Mouse (Mus musculus) MEL (cell line): ENCODE measurements around the gene Hexdc. TPM values are rescaled to one million over a fixed set of nuclear protein-coding genes. Genes with fewer than 3 reads are reported as not detected.

Source experiments
- DNase-seq: peaks from one replicate; pipeline ENCODE4 v3.0.0; 2011; ENCODE audit warnings: low read depth, low spot score
- H3K27ac ChIP-seq: 2 replicates; pipeline ENCODE4 v1.5.1; 2012; ENCODE audit warnings: low read depth, mild to moderate bottlenecking, control low read depth, low read length, moderate library complexity; ENCODE audit not compliant: control insufficient read depth
- H3K27me3 ChIP-seq, 2 experiments: fragments of 150-350 bp in 1 of 2; sonication (generic) in 1 of 2; 2 replicates each; pipeline ENCODE4 v1.6.1; 2012; ENCODE audit warnings: low read length in 2 of 2, mild to moderate bottlenecking in 2 of 2, improper control_type of control experiment in 1 of 2, moderate library complexity in 1 of 2; ENCODE audit not compliant: insufficient read depth in 2 of 2, control insufficient read depth in 1 of 2
- H3K36me3 ChIP-seq, 2 experiments: 2 replicates each; pipeline ENCODE4 v1.6.1; 2012 to 2014; ENCODE audit warnings: low read length in 2 of 2, improper control_type of control experiment in 1 of 2, inconsistent platforms in 1 of 2, mild to moderate bottlenecking in 1 of 2; ENCODE audit not compliant: insufficient read depth in 2 of 2, control insufficient read depth in 1 of 2
- H3K4me1 ChIP-seq, 2 experiments: fragments of 150-350 bp in 1 of 2; sonication (generic) in 1 of 2; 2 replicates each; pipeline ENCODE4 v1.6.1; 2012; ENCODE audit warnings: low read length in 2 of 2, improper control_type of control experiment in 1 of 2, mild to moderate bottlenecking in 1 of 2; ENCODE audit not compliant: insufficient read depth in 2 of 2, control insufficient read depth in 1 of 2
- H3K4me3 ChIP-seq, 2 experiments: fragments of 150-350 bp in 1 of 2; sonication (generic) in 1 of 2; 2 replicates each; pipeline ENCODE4 v1.5.1; 2012; ENCODE audit warnings: low read depth in 2 of 2, low read length in 2 of 2, mild to moderate bottlenecking in 2 of 2, moderate library complexity in 2 of 2, control low read depth in 1 of 2, improper control_type of control experiment in 1 of 2; ENCODE audit not compliant: control insufficient read depth in 1 of 2, insufficient read depth in 1 of 2
- H3K79me2 ChIP-seq: 2 replicates; pipeline ENCODE4 v1.6.1; 2012; ENCODE audit warnings: mild to moderate bottlenecking, low read length, moderate library complexity; ENCODE audit not compliant: control insufficient read depth, poor library complexity, insufficient read depth
- H3K9ac ChIP-seq: 2 replicates; pipeline ENCODE4 v1.6.1; 2012; ENCODE audit warnings: low read depth, mild to moderate bottlenecking, control low read depth, low read length, moderate library complexity; ENCODE audit not compliant: control insufficient read depth, poor library complexity, severe bottlenecking
- H3K9me3 ChIP-seq: fragments of 150-350 bp; sonication (generic); replicated peaks from 2 replicates; pipeline ENCODE4 v1.6.1; 2012; ENCODE audit warnings: mild to moderate bottlenecking, low read length, improper control_type of control experiment, moderate library complexity; ENCODE audit not compliant: insufficient read depth
- BHLHE40 ChIP-seq: IDR thresholded peaks from 2 replicates; pipeline ENCODE4 v1.6.1; 2012; ENCODE audit warnings: low read depth, mild to moderate bottlenecking, inconsistent platforms, low read length, improper control_type of control experiment, borderline replicate concordance
- CHD1 ChIP-seq: IDR thresholded peaks from 2 replicates; pipeline ENCODE4 v1.6.1; 2012; ENCODE audit warnings: low read depth, mild to moderate bottlenecking, inconsistent platforms, low read length, improper control_type of control experiment
- CHD2 ChIP-seq: IDR thresholded peaks from 2 replicates; pipeline ENCODE4 v1.6.1; 2011; ENCODE audit warnings: low read length, improper control_type of control experiment
- CTCF ChIP-seq, 3 experiments: IDR thresholded peaks in 2 of 3; conservative IDR thresholded peaks in 1 of 3; 2 replicates each; pipeline ENCODE4 v1.5.1; 2011 to 2012; ENCODE audit warnings: low read length in 3 of 3, low read depth in 2 of 3, mild to moderate bottlenecking in 2 of 3, improper control_type of control experiment in 1 of 3, inconsistent platforms in 1 of 3, mixed read lengths in 1 of 3, moderate library complexity in 1 of 3; ENCODE audit not compliant: control insufficient read depth in 1 of 3, insufficient read depth in 1 of 3, poor library complexity in 1 of 3, severe bottlenecking in 1 of 3
- E2F4 ChIP-seq: IDR thresholded peaks from 2 replicates; pipeline ENCODE4 v1.6.1; 2011; ENCODE audit warnings: low read depth, low read length, improper control_type of control experiment, borderline replicate concordance
- ELF1 ChIP-seq: IDR thresholded peaks from 2 replicates; pipeline ENCODE4 v1.6.1; 2014; ENCODE audit warnings: low read depth, mild to moderate bottlenecking, inconsistent platforms, low read length, improper control_type of control experiment, moderate library complexity
- ETS1 ChIP-seq: IDR thresholded peaks from 2 replicates; pipeline ENCODE4 v1.6.1; 2012; ENCODE audit warnings: low read depth, mild to moderate bottlenecking, inconsistent platforms, low read length, improper control_type of control experiment, moderate library complexity
- GABPA ChIP-seq: IDR thresholded peaks from 2 replicates; pipeline ENCODE4 v1.6.1; 2012; ENCODE audit warnings: low read depth, mild to moderate bottlenecking, inconsistent platforms, low read length, improper control_type of control experiment, moderate library complexity
- GATA1 ChIP-seq: IDR thresholded peaks from 2 replicates; pipeline ENCODE4 v1.6.1; 2011; ENCODE audit warnings: low read depth, low read length, improper control_type of control experiment
- JUND ChIP-seq: IDR thresholded peaks from 2 replicates; pipeline ENCODE4 v1.6.1; 2011; ENCODE audit warnings: low read depth, mild to moderate bottlenecking, improper control_type of control experiment, low read length
- KAT2A ChIP-seq: conservative IDR thresholded peaks from 2 replicates; pipeline ENCODE4 v1.6.1; 2012; ENCODE audit warnings: low read depth, low read length, improper control_type of control experiment, inconsistent platforms
- MAFK ChIP-seq: IDR thresholded peaks from 2 replicates; pipeline ENCODE4 v1.6.1; 2011; ENCODE audit warnings: low read depth, mild to moderate bottlenecking, low read length, improper control_type of control experiment, borderline replicate concordance
- MAX ChIP-seq: IDR thresholded peaks from 2 replicates; pipeline ENCODE4 v1.6.1; 2011; ENCODE audit warnings: low read length, improper control_type of control experiment
- MAZ ChIP-seq: IDR thresholded peaks from 2 replicates; pipeline ENCODE4 v1.6.1; 2012; ENCODE audit warnings: low read depth, mild to moderate bottlenecking, inconsistent platforms, low read length, improper control_type of control experiment
- MEF2A ChIP-seq: IDR thresholded peaks from 2 replicates; pipeline ENCODE4 v1.6.1; 2014; ENCODE audit warnings: low read depth, mild to moderate bottlenecking, inconsistent platforms, low read length, improper control_type of control experiment; ENCODE audit not compliant: poor library complexity, insufficient replicate concordance, severe bottlenecking; ENCODE audit errors: extremely low read depth
- MXI1 ChIP-seq: IDR thresholded peaks from 2 replicates; pipeline ENCODE4 v1.6.1; 2011; ENCODE audit warnings: mild to moderate bottlenecking, low read depth, low read length, improper control_type of control experiment
- MYB ChIP-seq: IDR thresholded peaks from 2 replicates; pipeline ENCODE4 v1.6.1; 2011; ENCODE audit warnings: mild to moderate bottlenecking, low read depth, low read length, improper control_type of control experiment
- NELFE ChIP-seq: IDR thresholded peaks from 2 replicates; pipeline ENCODE4 v1.6.1; 2011; ENCODE audit warnings: low read depth, low read length, improper control_type of control experiment
- NRF1 ChIP-seq: IDR thresholded peaks from 2 replicates; pipeline ENCODE4 v1.6.1; 2014; ENCODE audit warnings: low read depth, mild to moderate bottlenecking, inconsistent platforms, low read length, improper control_type of control experiment, moderate library complexity; ENCODE audit not compliant: poor library complexity, insufficient read depth, severe bottlenecking
- POLR2A ChIP-seq, 2 experiments: IDR thresholded peaks; 2 replicates each; pipeline ENCODE4 v1.6.1; 2011 to 2012; ENCODE audit warnings: low read length in 2 of 2, mild to moderate bottlenecking in 2 of 2, control low read depth in 1 of 2, improper control_type of control experiment in 1 of 2, low read depth in 1 of 2, moderate library complexity in 1 of 2; ENCODE audit not compliant: control insufficient read depth in 1 of 2, insufficient read depth in 1 of 2, poor library complexity in 1 of 2
- POLR2AphosphoS2 ChIP-seq: IDR thresholded peaks from 2 replicates; pipeline ENCODE4 v1.6.1; 2011; ENCODE audit warnings: low read length, improper control_type of control experiment
- POLR2AphosphoS5 ChIP-seq: IDR thresholded peaks from 2 replicates; pipeline ENCODE4 v1.6.1; 2012; ENCODE audit warnings: low read depth, borderline replicate concordance, mild to moderate bottlenecking, inconsistent platforms, low read length, moderate library complexity, mixed read lengths
- RAD21 ChIP-seq: IDR thresholded peaks from 2 replicates; pipeline ENCODE4 v1.6.1; 2011; ENCODE audit warnings: mild to moderate bottlenecking, low read depth, low read length, improper control_type of control experiment
- RCOR1 ChIP-seq: IDR thresholded peaks from 2 replicates; pipeline ENCODE4 v1.6.1; 2012; ENCODE audit warnings: low read depth, mild to moderate bottlenecking, inconsistent platforms, low read length, improper control_type of control experiment
- SIN3A ChIP-seq: IDR thresholded peaks from 2 replicates; pipeline ENCODE4 v1.6.1; 2012; ENCODE audit warnings: low read length, improper control_type of control experiment, inconsistent platforms
- SMC3 ChIP-seq: IDR thresholded peaks from 2 replicates; pipeline ENCODE4 v1.6.1; 2011; ENCODE audit warnings: low read depth, low read length, improper control_type of control experiment
- TAL1 ChIP-seq: IDR thresholded peaks from 2 replicates; pipeline ENCODE4 v1.6.1; 2012; ENCODE audit warnings: mild to moderate bottlenecking, inconsistent platforms, low read length, moderate library complexity, mixed read lengths
- TBP ChIP-seq: IDR thresholded peaks from 2 replicates; pipeline ENCODE4 v1.8.0; 2011; ENCODE audit warnings: low read depth, low read length, improper control_type of control experiment
- TCF12 ChIP-seq: IDR thresholded peaks from 2 replicates; pipeline ENCODE4 v1.6.1; 2014; ENCODE audit warnings: low read depth, mild to moderate bottlenecking, inconsistent platforms, low read length, improper control_type of control experiment, moderate library complexity
- UBTF ChIP-seq: IDR thresholded peaks from 2 replicates; pipeline ENCODE4 v1.6.1; 2012; ENCODE audit warnings: low read depth, mild to moderate bottlenecking, inconsistent platforms, low read length, improper control_type of control experiment, moderate library complexity, borderline replicate concordance; ENCODE audit not compliant: insufficient read depth
- USF1 ChIP-seq: IDR thresholded peaks from 2 replicates; pipeline ENCODE4 v1.6.1; 2014; ENCODE audit warnings: low read depth, mild to moderate bottlenecking, inconsistent platforms, low read length, improper control_type of control experiment, moderate library complexity
- USF2 ChIP-seq, 2 experiments: IDR thresholded peaks; 2 replicates each; pipeline ENCODE4 v1.6.1; 2011 to 2012; ENCODE audit warnings: improper control_type of control experiment in 2 of 2, low read length in 2 of 2, borderline replicate concordance in 1 of 2, inconsistent platforms in 1 of 2, low read depth in 1 of 2, mild to moderate bottlenecking in 1 of 2; ENCODE audit not compliant: insufficient read depth in 1 of 2
- ZC3H11A ChIP-seq: IDR thresholded peaks from 2 replicates; pipeline ENCODE4 v1.6.1; 2012; ENCODE audit warnings: low read depth, mild to moderate bottlenecking, inconsistent platforms, low read length, improper control_type of control experiment
- ZKSCAN1 ChIP-seq: IDR thresholded peaks from 2 replicates; pipeline ENCODE4 v1.6.1; 2012; ENCODE audit warnings: low read depth, mild to moderate bottlenecking, inconsistent platforms, low read length, improper control_type of control experiment, moderate library complexity
- ZMIZ1 ChIP-seq: IDR thresholded peaks from 2 replicates; pipeline ENCODE4 v1.6.1; 2012; ENCODE audit warnings: low read depth, mild to moderate bottlenecking, inconsistent platforms, low read length, improper control_type of control experiment, moderate library complexity
- polyA plus RNA-seq, 2 experiments: library from polyadenylated mRNA; stranded (reverse) in 1 of 2; unstranded in 1 of 2; fragments of >175 nt in 1 of 2; fragments of >200 nt in 1 of 2; gene quantifications; 2 replicates each; pipeline versions ENCODE4 v1.2.1 to v1.2.4; 2012; ENCODE audit warnings: low replicate concordance in 2 of 2, low read depth in 1 of 2; ENCODE audit not compliant: insufficient read length in 2 of 2, insufficient read depth in 1 of 2, missing spikeins in 1 of 2
- total RNA-seq: library from RNA; depleted of rRNA; stranded (reverse); fragments of 300-350 nt; gene quantifications from 2 replicates; pipeline ENCODE4 v1.2.3, GENCODE M21; 2012

Gene Hexdc
- total and polyA plus RNA-seq, 3 experiments, result 7.1 to 9.0 TPM; not detected in 1

- Histone ChIP-seq H3K79me2 (peaks cover 10% of the 10 kb centered on the region), H3K36me3 (peaks cover under 1 to 60% of the 10 kb centered on the region in 2 experiments; a peak in 2 of 4 replicates), H3K27ac (peak overlapping the region; percentile 85), H3K4me3 (peak overlapping the region; percentile 42 to 87), H3K4me1 (peaks cover 28 to 43% of the 10 kb centered on the region in 2 experiments), H3K27me3 (no peaks in the 10 kb centered on the region), H3K9ac (peak overlapping the region; percentile 66), H3K9me3 (no peaks in the 10 kb centered on the region)
- peak; percentile 94 for DNase-seq
- TF ChIP-seq MAFK, result no peak
- peak in 1 of 2 experiments; percentile 50; a peak in 1 of 4 replicates for TF ChIP-seq POLR2A (IDR thresholded peaks at IDR 0.05; ENCODE audit: control insufficient read depth in 1 of 2, insufficient read depth in 1 of 2, low read depth in 1 of 2, low read length in 2 of 2, poor library complexity in 1 of 2)
- TF ChIP-seq ZKSCAN1, result no peak
- TF ChIP-seq RCOR1, result no peak
- peak; percentile 80; the same call in 1 of the 2 replicates for TF ChIP-seq E2F4
- no peak; the same call in 1 of the 2 replicates for TF ChIP-seq NRF1
- TF ChIP-seq POLR2AphosphoS5, result no peak
- TF ChIP-seq MYB, result no peak
- no peak for TF ChIP-seq USF2 (IDR thresholded peaks at IDR 0.05; ENCODE audit: borderline replicate concordance in 1 of 2, insufficient read depth in 1 of 2, low read depth in 1 of 2, low read length in 2 of 2)
- TF ChIP-seq KAT2A, result no peak
- TF ChIP-seq TCF12, result no peak; the same call in 1 of the 2 replicates
- TF ChIP-seq CHD2, result no peak
- TF ChIP-seq MEF2A, result no peak
- TF ChIP-seq TBP, result peak; percentile 42; the same call in 1 of the 2 replicates
- no peak for TF ChIP-seq UBTF
- 0 out of 2 replicates have a peak, but pooled peaks have one; percentile 9 for TF ChIP-seq GATA1
- 0 out of 2 replicates have a peak, but pooled peaks have one; percentile 12 for TF ChIP-seq MAZ
- no peak for TF ChIP-seq JUND
- peak; percentile 42 for TF ChIP-seq SMC3
- peak; percentile 51; the same call in 1 of the 2 replicates for TF ChIP-seq USF1
- TF ChIP-seq CTCF (IDR thresholded peaks at IDR 0.05 in 2 of 3, conservative IDR thresholded peaks at IDR 0.05 in 1 of 3; ENCODE audit: control insufficient read depth in 1 of 3, insufficient read depth in 1 of 3, low read depth in 2 of 3, low read length in 3 of 3, poor library complexity in 1 of 3, severe bottlenecking in 1 of 3), result peak; percentile 87 to 92 (median 91)
- TF ChIP-seq ETS1, result peak; percentile 40; the same call in 1 of the 2 replicates
- TF ChIP-seq MXI1, result peak; percentile 85
- 0 out of 2 replicates have a peak, but pooled peaks have one; percentile 12 for TF ChIP-seq BHLHE40
- TF ChIP-seq TAL1, result no peak
- peak; percentile 89; the same call in 1 of the 2 replicates for TF ChIP-seq CHD1
- peak; percentile 42; the same call in 1 of the 2 replicates for TF ChIP-seq NELFE
- TF ChIP-seq RAD21, result peak; percentile 67
- no peak for TF ChIP-seq POLR2AphosphoS2
- TF ChIP-seq SIN3A, result peak; percentile 86
- TF ChIP-seq MAX, result peak; percentile 68
- no peak for TF ChIP-seq GABPA
- TF ChIP-seq ZC3H11A, result peak; percentile 36; the same call in 1 of the 2 replicates
- TF ChIP-seq ZMIZ1, result no peak
- TF ChIP-seq ELF1, result 0 out of 2 replicates have a peak, but pooled peaks have one; percentile 21
Measured at GRCm38 (mm10) chr11:121235475-121236238, 31.4 kb downstream of the Hexdc start.
